Mouse (Mus musculus) forebrain, postnatal 0 days (tissue): Measurements from ENCODE around the gene Chrm5. TPM values are rescaled to one million over a fixed set of nuclear protein-coding genes. Genes with fewer than 3 reads are reported as not detected.

Experiments used
- ATAC-seq: fragments of 200-750 bp; cut with Nextera tagmentation; 2 replicates; pipeline ENCODE4 v1.8.0; 2017; ENCODE audit warnings: mild to moderate bottlenecking, moderate library complexity
- DNase-seq: peaks from one replicate; pipeline ENCODE4 v3.0.0-alpha.2; 2015
- H3K27ac ChIP-seq: fragments of 300-500 bp; sonication (generic); 2 replicates; pipeline ENCODE4 v1.5.1; 2014; ENCODE audit warnings: low read depth, mild to moderate bottlenecking, antibody characterized with exemption, low read length, moderate library complexity, mixed read lengths
- H3K27me3 ChIP-seq: fragments of 300-500 bp; sonication (generic); 2 replicates; pipeline ENCODE4 v1.6.1; 2014; ENCODE audit warnings: mild to moderate bottlenecking, low read length, mixed read lengths; ENCODE audit not compliant: insufficient read depth
- H3K36me3 ChIP-seq: fragments of 300-500 bp; sonication (generic); 2 replicates; pipeline ENCODE4 v1.6.1; 2014; ENCODE audit warnings: mild to moderate bottlenecking, moderate library complexity; ENCODE audit not compliant: insufficient read depth
- H3K4me1 ChIP-seq: fragments of 300-500 bp; sonication (generic); 2 replicates; pipeline ENCODE4 v1.6.1; 2014; ENCODE audit warnings: antibody characterized with exemption; ENCODE audit not compliant: insufficient read depth
- H3K4me2 ChIP-seq: fragments of 300-500 bp; sonication (generic); 2 replicates; pipeline ENCODE4 v1.6.1; 2014; ENCODE audit warnings: low read depth, mild to moderate bottlenecking, moderate library complexity
- H3K4me3 ChIP-seq: fragments of 300-500 bp; sonication (generic); 2 replicates; pipeline ENCODE4 v1.5.1; 2014; ENCODE audit warnings: low read depth, low read length, mixed read lengths
- H3K9ac ChIP-seq: fragments of 300-500 bp; sonication (generic); 2 replicates; pipeline ENCODE4 v1.6.1; 2014; ENCODE audit warnings: mild to moderate bottlenecking
- H3K9me3 ChIP-seq: fragments of 300-500 bp; sonication (generic); 2 replicates; pipeline ENCODE4 v1.6.1; 2016; ENCODE audit warnings: low read length
- CTCF ChIP-seq: sonication (generic); IDR thresholded peaks from 2 replicates; pipeline ENCODE4 v1.5.1; 2016; ENCODE audit warnings: antibody characterized with exemption, control low read depth, low read depth
- WGBS: fragments of 180-500 bp; shearing (Covaris S2); extraction: QIAGEN DNeasy Blood & Tissue Kit; methylation state at CpG from one replicate; pipeline ENCODE4 v1.1.7; 2014; 5-methylcytosine and 5-hydroxymethylcytosine counted together
- polyA plus RNA-seq: library from polyadenylated mRNA; unstranded; fragments of >200 nt; fragmentation: Nextera tagmentation; extraction: Ambion mirVana; gene quantifications from 2 replicates; pipeline ENCODE4 v1.2.1, GENCODE M21; 2015
- total RNA-seq: library from RNA; depleted of rRNA; stranded (reverse); fragments of >200 nt; gene quantifications from 2 replicates; pipeline ENCODE4 v1.2.3, GENCODE M21; 2014

The Chrm5 gene
- total and polyA plus RNA-seq, 2 experiments from 2014 or later: 2.7 to 4.7 TPM

GRCm38 (mm10) chr2:112510140-112510539 lies 29.6 kb upstream of the Chrm5 start:
- Histone ChIP-seq H3K4me3 (no peak overlapping the region), H3K4me1 (no peaks in the 10 kb centered on the region), H3K36me3 (no peaks in the 10 kb centered on the region), H3K4me2 (no peak overlapping the region), H3K9me3 (no peaks in the 10 kb centered on the region), H3K9ac (no peak overlapping the region), H3K27me3 (no peaks in the 10 kb centered on the region), H3K27ac (no peak overlapping the region)
- no peak for TF ChIP-seq CTCF
- ATAC-seq (no peak), DNase-seq (no peak)
- 91% methylated on average over 4 of the region's 4 CpGs for WGBS

- no peak overlapping the region for H3K27ac ChIP-seq
- no peak overlapping the region for H3K4me2 ChIP-seq
Observed at GRCm38 (mm10) chr2:112507444-112507843, 26.9 kb upstream of the Chrm5 start.

GRCm38 (mm10) chr2:112506841-112507435 lies 26.4 kb upstream of the Chrm5 start:
- Histone ChIP-seq H3K4me3 (no peak overlapping the region), H3K36me3 (no peaks in the 10 kb centered on the region), H3K4me2 (no peak overlapping the region), H3K9me3 (no peaks in the 10 kb centered on the region), H3K27ac (no peak overlapping the region), H3K27me3 (no peaks in the 10 kb centered on the region), H3K4me1 (no peaks in the 10 kb centered on the region), H3K9ac (no peak overlapping the region)
- 62% methylated on average over 5 of the region's 5 CpGs for WGBS
- TF ChIP-seq CTCF: no peak
- DNase-seq (peak; percentile 13), ATAC-seq (peak; percentile 87)

More at GRCm38 (mm10) chr2:112507444-112507843, 26.9 kb upstream of the Chrm5 start:
- DNase-seq: no peak
- H3K27me3 ChIP-seq: no peaks in the 10 kb centered on the region
- no peak overlapping the region for H3K9ac ChIP-seq
- 92% methylated on average over 1 of the region's 1 CpGs for WGBS
- H3K4me1 ChIP-seq: no peaks in the 10 kb centered on the region
- no peaks in the 10 kb centered on the region for H3K36me3 ChIP-seq
- H3K9me3 ChIP-seq: no peaks in the 10 kb centered on the region
- no peak for TF ChIP-seq CTCF
- ATAC-seq: peak; percentile 27; the same call in 1 of the 2 replicates
- no peak overlapping the region for H3K4me3 ChIP-seq

GRCm38 (mm10) chr2:112503978-112504377 lies 23.4 kb upstream of the Chrm5 start:
- Histone ChIP-seq H3K36me3 (no peaks in the 10 kb centered on the region), H3K27me3 (no peaks in the 10 kb centered on the region), H3K27ac (no peak overlapping the region), H3K4me1 (no peaks in the 10 kb centered on the region), H3K9me3 (no peaks in the 10 kb centered on the region), H3K4me2 (no peak overlapping the region), H3K4me3 (no peak overlapping the region), H3K9ac (no peak overlapping the region)
- no peak for ATAC-seq
- no peak for DNase-seq
- 77% methylated on average over 6 of the region's 6 CpGs for WGBS
- TF ChIP-seq CTCF: no peak

- no peaks in the 10 kb centered on the region for H3K9me3 ChIP-seq
Observed at GRCm38 (mm10) chr2:112501209-112501608, 20.6 kb upstream of the Chrm5 start.

GRCm38 (mm10) chr2:112497851-112498250 lies 17.3 kb upstream of the Chrm5 start:
- DNase-seq (no peak), ATAC-seq (no peak)
- Histone ChIP-seq H3K9ac (no peak overlapping the region), H3K4me1 (no peaks in the 10 kb centered on the region), H3K4me3 (no peak overlapping the region), H3K9me3 (no peaks in the 10 kb centered on the region), H3K36me3 (no peaks in the 10 kb centered on the region), H3K27me3 (no peaks in the 10 kb centered on the region), H3K27ac (no peak overlapping the region), H3K4me2 (no peak overlapping the region)
- WGBS: 75% methylated on average over 7 of the region's 7 CpGs
- TF ChIP-seq CTCF: no peak

More at GRCm38 (mm10) chr2:112501209-112501608, 20.6 kb upstream of the Chrm5 start:
- ATAC-seq (peak; percentile 96), DNase-seq (peak; percentile 85)
- 1% methylated on average over 6 of the region's 6 CpGs for WGBS
- Histone ChIP-seq H3K27ac (no peak overlapping the region), H3K27me3 (no peaks in the 10 kb centered on the region), H3K4me1 (no peaks in the 10 kb centered on the region), H3K4me3 (no peak overlapping the region), H3K4me2 (no peak overlapping the region), H3K36me3 (no peaks in the 10 kb centered on the region), H3K9ac (no peak overlapping the region)
- TF ChIP-seq CTCF: peak; percentile 83

- no peaks in the 10 kb centered on the region for H3K9me3 ChIP-seq
- 45% methylated on average over 11 of the region's 11 CpGs for WGBS
- H3K4me3 ChIP-seq: peak overlapping the region; percentile 87
- H3K9ac ChIP-seq: peak overlapping the region; percentile 90
- no peaks in the 10 kb centered on the region for H3K27me3 ChIP-seq
- ATAC-seq (peak; percentile 1; the same call in 1 of the 2 replicates), DNase-seq (no peak)
- H3K4me1 ChIP-seq: no peaks in the 10 kb centered on the region; the same call in 1 of the 2 replicates
- H3K4me2 ChIP-seq: peak overlapping the region; percentile 75
- no peaks in the 10 kb centered on the region for H3K36me3 ChIP-seq
- TF ChIP-seq CTCF: no peak
- peak overlapping the region; percentile 94 for H3K27ac ChIP-seq
Observed at GRCm38 (mm10) chr2:112493539-112494260, 13.1 kb upstream of the Chrm5 start.
